Mouse (Mus musculus) brain, embryonic 14.5 days (tissue): ENCODE measurements around the gene Grb2. TPM values are rescaled to one million over a fixed set of nuclear protein-coding genes. Genes with fewer than 3 reads are reported as not detected.
A peak's percentile ranks its signal among the peaks of the same experiment; 100 is the strongest.

ENCODE experiments used
- DNase-seq: peaks from one replicate; pipeline ENCODE4 v3.0.0-alpha.2; 2011; ENCODE audit warnings: low read depth
- CTCF ChIP-seq: fragments of 200-500 bp; IDR thresholded peaks from 2 replicates; pipeline ENCODE4 v1.5.1; 2012; ENCODE audit warnings: inconsistent platforms, mild to moderate bottlenecking, moderate library complexity, borderline replicate concordance; ENCODE audit not compliant: insufficient read depth, insufficient read length; ENCODE audit errors: extremely low read depth
- POLR2A ChIP-seq: fragments of 200-500 bp; IDR thresholded peaks from 2 replicates; pipeline ENCODE4 v1.6.1; 2012; ENCODE audit warnings: mild to moderate bottlenecking, inconsistent platforms, borderline replicate concordance; ENCODE audit not compliant: poor library complexity, insufficient read depth, insufficient read length, severe bottlenecking; ENCODE audit errors: extremely low read depth
- polyA plus RNA-seq: library from polyadenylated mRNA; depleted of rRNA; stranded (reverse); fragments of >200 nt; gene quantifications from 2 replicates; pipeline ENCODE4 v1.2.3, GENCODE M21; 2012

The Grb2 gene
- polyA plus RNA-seq, 1 experiment: 127 TPM

DNA sequence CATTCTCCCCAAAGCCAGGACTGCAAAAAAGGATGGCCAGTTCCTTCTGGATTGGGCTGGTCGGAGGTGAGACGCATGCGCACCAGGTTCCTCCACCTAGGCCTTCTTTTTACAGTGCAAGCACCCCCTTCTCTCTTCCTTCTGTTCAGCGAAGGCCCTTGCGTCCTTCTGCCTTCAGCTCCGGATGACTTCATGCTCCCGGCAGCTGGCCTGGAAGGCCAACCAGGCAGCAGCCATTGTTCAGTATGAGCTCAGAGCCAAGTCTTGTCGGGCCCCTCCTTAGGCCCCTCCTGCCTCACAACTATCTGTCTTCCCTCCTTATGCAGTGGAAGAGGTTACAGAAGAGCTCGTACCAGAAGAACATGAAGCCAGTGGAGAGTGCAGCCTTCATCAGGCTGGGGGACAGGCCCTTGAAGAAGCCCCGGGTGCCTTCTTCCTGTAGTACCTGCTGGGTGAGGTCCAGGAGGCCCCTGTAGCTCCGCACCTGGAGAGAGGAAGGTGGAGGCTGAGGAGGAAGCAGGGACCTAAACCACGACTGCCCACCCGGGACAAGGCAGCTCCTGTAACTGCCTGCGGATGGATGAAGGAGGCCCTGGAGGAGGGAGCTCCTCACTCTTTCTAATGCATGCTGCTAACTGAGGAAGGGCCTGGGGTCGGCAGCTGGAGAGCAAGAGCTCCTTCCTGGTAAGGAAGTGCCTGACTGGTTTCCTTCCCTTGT is 93.1 kb downstream of the Grb2 start:
- DNase-seq: no peak
- TF ChIP-seq CTCF: no peak
- TF ChIP-seq POLR2A: no peak

DNA sequence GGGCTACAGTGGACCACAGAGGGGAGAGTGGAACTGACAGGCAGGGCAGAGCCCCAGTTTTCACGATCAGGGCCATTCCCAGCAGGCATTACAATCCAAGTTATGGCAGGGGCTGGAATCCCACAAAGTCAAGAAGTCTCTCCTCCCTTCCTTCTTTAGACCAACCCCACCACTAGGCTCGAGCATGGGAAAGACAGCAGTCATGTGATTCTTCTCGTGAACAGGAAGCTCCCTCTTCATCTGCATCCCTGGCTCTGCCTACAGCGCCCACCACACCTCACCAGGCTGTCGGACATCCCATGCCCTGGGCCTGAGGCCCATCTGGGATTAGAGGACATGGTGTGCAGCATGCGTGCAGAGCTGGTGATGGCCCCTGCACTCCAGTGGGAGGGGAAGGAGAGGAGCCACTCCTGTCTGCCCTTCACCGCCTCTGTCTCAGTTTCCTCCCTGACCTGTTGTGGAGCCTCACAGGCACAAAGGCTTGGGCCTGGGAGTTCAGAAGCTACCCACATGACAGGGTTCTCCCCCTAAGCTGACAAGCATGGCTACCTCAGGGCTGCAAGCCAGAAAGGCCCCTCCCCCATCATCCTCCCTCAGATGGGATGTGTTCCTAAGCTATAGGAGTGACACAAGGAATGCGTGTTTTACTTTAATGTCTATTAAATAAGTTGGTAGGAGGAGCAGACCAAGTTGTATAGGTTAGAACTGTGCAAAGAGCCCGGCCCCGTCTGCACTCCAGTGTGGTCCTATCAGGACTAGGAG is 93.9 kb downstream of the Grb2 start:
- TF ChIP-seq POLR2A (no peak), CTCF (no peak)

DNA sequence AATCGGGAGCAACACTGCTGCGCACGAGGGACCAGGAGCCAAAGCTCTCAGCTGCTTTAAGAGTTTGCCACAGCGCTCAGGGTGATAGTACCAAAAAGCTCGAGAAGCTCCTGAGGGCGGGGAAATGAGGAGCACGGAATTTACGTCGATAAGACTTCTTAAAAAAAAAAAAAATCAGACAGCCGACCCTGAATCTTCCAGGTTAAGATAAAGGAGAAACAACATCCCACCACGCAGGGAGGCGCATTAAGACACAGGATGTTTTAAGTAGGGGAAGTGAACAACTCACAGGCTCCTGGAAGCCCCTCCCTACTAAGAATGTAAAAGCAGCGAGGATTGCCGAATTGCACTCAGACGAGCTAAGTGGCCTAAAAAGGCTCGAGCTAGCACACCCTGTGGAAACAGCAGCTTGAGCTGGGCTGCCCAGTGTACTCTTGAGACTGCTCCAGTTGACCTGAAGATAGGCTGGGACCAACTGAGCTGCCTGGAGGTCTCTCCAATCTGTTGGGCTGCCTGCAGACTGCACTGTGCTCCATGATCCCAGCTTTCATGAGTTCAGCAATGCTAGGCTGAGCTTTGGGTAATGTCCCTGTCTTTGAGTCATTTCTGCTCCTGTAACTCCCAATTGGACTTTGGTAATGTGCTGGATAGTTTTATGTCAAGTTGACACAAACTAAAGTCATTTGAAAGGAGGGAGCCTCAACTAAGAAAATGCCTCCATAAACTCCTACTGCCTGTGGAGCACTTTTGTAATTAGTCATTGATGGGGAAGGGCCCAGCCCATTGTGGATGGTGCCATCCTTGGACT is 95.1 kb downstream of the Grb2 start:
- TF ChIP-seq CTCF (no peak), POLR2A (no peak)
- DNase-seq: no peak

More for the DNA sequence above, 93.9 kb downstream of the Grb2 start:
- DNase-seq: no peak

DNA sequence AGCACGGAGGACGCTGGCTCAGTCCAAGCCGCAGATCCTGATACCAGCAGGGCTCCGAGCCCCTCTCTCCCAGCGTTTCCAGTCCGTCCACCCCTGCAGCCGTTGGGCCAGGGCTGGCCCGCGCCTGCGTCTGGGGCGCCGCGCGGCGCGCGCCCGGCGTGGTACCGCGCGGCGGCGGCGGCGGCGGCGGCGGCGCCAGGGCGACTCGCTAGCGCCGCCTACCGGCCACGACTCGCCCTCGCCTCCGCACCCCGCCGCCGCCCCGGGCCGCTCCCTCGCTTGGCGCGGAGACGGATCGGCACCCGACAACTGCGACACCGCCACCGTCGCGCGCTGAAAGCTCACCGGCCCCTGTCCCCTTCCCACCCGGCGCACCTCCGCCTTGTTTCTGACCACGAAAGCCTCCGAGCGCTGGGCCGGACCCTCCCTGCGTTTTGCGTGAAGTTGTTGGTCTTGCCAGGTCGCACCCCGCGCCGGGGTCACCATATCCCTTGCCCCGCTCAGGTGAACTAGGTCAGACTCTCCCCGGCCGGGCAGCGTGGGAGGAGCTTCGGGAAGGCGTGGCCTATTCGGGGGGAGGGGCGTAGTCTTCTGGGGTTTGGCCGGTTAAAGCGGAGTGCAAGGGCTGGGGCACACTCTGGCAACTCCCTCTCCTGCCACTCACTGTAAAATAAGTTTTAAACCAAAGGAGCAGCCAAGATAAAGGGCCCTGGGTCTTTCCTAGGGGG is 95.8 kb downstream of the Grb2 start, which contains the start of gene Mif4gd:
Mif4gd (minus strand) TSS at position 560 of the 728 bp plus-strand sequence.
- TF ChIP-seq CTCF: peak; percentile 59; the same call in 1 of the 2 replicates
- TF ChIP-seq POLR2A: no peak
- DNase-seq: peak; percentile 84

DNA sequence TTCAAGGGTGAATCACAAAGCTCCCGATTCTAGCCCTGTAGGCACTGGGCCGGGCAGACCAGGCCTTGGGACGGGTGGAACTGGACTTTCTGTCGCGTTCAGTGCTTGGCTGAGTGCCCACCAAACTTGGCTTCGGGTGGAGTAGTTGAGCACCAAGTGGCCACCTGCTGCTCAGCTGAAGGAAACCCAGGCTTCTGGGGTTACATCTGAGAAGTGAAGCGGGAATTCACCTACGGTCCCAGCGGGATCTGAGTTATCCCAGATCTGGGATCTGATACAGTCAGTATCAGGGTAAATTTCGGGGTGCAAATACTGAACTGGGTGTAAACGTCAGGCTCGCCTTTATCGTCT is 96.4 kb downstream of the Grb2 start:
- DNase-seq: peak; percentile 60
- TF ChIP-seq CTCF: no peak
- no peak for TF ChIP-seq POLR2A

DNA sequence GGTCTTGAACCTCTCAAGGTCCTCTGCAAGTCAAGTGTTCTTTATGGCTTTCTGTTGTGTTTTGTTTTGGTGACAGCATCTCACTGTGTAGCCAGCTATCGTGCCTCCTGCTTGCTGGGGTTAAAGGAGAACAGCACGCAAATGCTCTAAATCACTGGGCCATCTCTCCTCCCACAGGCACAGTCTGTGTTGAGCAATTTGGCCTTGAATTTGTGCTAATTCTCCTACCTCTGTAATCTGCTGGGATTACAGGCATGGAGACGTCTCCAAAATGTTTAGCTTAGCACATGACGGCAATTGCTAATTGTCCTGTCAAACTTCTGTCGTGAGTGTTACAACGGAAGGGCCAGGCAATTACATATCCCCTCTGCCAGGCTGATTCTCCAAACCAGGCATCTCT is 97.2 kb downstream of the Grb2 start:
- DNase-seq: no peak
- TF ChIP-seq CTCF (no peak), POLR2A (no peak)

DNA sequence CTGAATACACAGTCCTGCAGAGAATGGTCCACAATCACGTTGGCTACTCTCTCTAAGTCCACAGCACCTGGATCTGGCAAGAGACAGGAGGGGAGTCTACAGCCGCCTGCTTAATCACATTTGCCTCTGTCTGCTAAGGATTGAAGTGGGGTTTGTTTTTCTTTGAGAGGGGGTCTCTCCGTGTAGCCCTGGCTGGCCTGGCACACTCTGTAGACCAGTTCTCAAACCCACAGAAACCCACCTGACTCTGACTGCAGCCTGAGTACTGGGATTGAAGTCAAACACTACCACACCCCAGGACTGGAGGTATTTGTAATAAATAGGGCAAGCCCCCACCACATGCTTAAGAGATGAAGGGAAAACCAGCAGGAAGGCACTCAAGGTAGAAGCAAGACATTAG is 98.8 kb downstream of the Grb2 start:
- no peak for DNase-seq
- TF ChIP-seq POLR2A: no peak
- no peak for TF ChIP-seq CTCF

DNA sequence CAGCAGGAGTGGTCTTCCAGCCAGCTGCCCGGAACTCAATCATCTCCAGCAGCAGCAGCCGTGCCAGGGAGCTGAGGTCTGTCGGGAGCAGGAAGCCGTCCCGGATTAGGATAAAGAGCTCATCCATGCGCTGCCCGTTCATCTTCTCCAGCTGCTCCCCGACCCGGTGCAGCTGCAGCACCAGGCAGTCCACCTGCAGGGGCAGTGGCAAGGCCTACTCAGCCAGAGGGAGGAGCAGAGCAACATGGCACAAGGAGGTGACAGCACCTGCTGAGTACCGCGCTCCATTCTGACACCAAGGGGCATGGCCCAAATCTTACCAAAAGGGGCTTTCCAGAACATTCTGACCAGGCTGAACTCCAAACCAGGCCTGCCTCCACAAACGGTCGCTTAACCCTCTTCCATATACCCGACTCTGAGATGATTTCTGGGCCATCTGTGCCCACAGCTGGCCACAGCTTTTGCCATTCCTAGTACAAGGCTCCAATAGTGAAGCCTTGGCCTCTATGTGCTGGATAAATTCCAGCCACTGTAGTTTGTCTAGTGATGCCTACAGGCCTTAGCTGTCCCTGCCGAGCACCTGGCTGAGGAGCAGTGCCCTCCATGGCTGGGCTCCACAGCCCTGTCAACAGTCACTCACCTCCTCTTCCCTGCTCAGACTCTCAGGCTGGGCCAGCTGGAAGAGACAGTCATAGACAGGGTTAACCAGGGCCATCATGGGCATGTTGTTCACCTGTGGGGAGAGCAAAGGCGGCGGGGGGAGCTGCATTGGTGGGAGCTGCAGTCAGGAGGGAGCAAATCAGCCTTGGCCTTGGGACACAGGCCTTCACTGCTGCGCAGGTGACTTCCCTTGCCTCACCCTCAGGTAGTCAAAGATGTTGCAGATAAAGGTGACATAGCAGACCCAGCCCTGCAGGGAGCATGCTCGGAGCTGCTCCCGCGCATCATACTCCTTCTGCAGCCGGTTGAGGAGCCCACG is 99.7 kb downstream of the Grb2 start:
- TF ChIP-seq CTCF: no peak
- no peak for TF ChIP-seq POLR2A
- DNase-seq: no peak

DNA sequence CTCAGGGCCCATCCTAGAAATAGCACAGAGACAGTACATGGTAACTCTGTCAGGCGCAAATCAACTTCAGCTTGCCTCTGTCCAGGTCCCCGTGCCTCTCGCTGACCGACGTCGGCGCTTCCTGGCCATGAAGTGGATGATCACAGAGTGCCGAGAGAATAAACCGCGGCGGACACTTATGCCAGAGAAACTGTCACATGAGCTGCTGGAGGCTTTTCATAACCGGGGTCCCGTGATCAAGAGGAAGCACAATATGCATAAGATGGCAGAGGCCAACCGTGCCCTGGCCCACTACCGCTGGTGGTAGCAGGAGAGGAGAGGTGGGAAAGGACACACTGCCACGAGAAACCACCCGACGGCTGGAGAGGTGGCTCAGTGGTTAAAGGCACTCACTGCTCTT is 101.7 kb downstream of the Grb2 start:
- no peak for DNase-seq
- TF ChIP-seq POLR2A: no peak
- TF ChIP-seq CTCF: no peak

DNA sequence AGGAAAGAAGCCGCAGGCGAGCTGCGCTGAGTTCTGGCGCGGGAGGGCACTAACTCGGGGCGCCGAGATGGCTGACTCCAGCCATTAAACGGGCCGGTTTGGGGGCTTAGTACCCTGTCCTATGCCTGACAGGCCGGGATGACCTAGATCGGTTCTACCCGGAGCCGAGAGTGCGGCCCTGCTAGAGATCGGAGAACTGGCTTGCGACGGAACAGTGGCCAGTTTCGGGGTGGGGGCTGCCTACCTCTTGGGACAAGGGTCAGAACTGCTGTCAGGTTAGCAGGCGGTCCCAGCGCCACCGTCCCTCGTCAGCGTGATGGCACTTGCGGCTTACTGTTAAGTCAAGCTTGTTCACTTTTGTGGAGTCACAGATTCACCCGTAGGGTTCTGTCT is 104.1 kb downstream of the Grb2 start:
- peak; percentile 8 for DNase-seq

More for the DNA sequence above, 104.1 kb downstream of the Grb2 start:
- TF ChIP-seq POLR2A: no peak
- TF ChIP-seq CTCF: no peak
